Mouse (Mus musculus) liver, postnatal 0 days (tissue): Measurements from ENCODE around the gene Apobec1. TPM values are rescaled to one million over a fixed set of nuclear protein-coding genes. Genes with fewer than 3 reads are reported as not detected.

ENCODE experiments used
- ATAC-seq: fragments of 200-750 bp; cut with Nextera tagmentation; 2 replicates; pipeline ENCODE4 v1.8.0; 2017; ENCODE audit warnings: mild to moderate bottlenecking, moderate library complexity
- DNase-seq: peaks from one replicate; pipeline ENCODE4 v3.0.0-alpha.2; 2016
- H3K27ac ChIP-seq: fragments of 300-500 bp; sonication (generic); 2 replicates; pipeline ENCODE4 v1.5.1; 2014; ENCODE audit warnings: antibody characterized with exemption, moderate library complexity, mild to moderate bottlenecking, low read depth
- H3K27me3 ChIP-seq: fragments of 300-500 bp; sonication (generic); 2 replicates; pipeline ENCODE4 v1.6.1; 2014; ENCODE audit warnings: low read length, control low read depth, mixed read lengths; ENCODE audit not compliant: insufficient read depth
- H3K36me3 ChIP-seq: fragments of 300-500 bp; sonication (generic); replicated peaks from 2 replicates; pipeline ENCODE4 v1.6.1; 2014; ENCODE audit warnings: mild to moderate bottlenecking, control low read depth, low read length, moderate library complexity, mixed read lengths; ENCODE audit not compliant: insufficient read depth
- H3K4me1 ChIP-seq: fragments of 300-500 bp; sonication (generic); 2 replicates; pipeline ENCODE4 v1.6.1; 2014; ENCODE audit warnings: antibody characterized with exemption, mild to moderate bottlenecking, control low read depth; ENCODE audit not compliant: insufficient read depth
- H3K4me2 ChIP-seq: fragments of 300-500 bp; sonication (generic); 2 replicates; pipeline ENCODE4 v1.6.1; 2014; ENCODE audit warnings: low read depth, mild to moderate bottlenecking, low read length, moderate library complexity, mixed read lengths
- H3K4me3 ChIP-seq: fragments of 300-500 bp; sonication (generic); 2 replicates; pipeline ENCODE4 v1.5.1; 2014; ENCODE audit warnings: low read depth, low read length
- H3K9ac ChIP-seq: fragments of 300-500 bp; sonication (generic); replicated peaks from 2 replicates; pipeline ENCODE4 v1.6.1; 2014; ENCODE audit warnings: mild to moderate bottlenecking, moderate library complexity
- H3K9me3 ChIP-seq: fragments of 300-500 bp; sonication (generic); 2 replicates; pipeline ENCODE4 v1.6.1; 2016; ENCODE audit warnings: mild to moderate bottlenecking, control low read depth, low read length, mixed read lengths
- CTCF ChIP-seq: sonication (generic); IDR thresholded peaks from 2 replicates; pipeline ENCODE4 v1.5.1; 2016; ENCODE audit warnings: antibody characterized with exemption, low read depth
- EP300 ChIP-seq: IDR thresholded peaks from 2 replicates; pipeline ENCODE4 v1.6.1; 2016; ENCODE audit warnings: antibody characterized with exemption, low read depth, mild to moderate bottlenecking
- WGBS: fragments of 180-500 bp; shearing (Covaris S2); extraction: QIAGEN DNeasy Blood & Tissue Kit; methylation state at CpG from one replicate; pipeline ENCODE4 v1.1.7; 2014; ENCODE audit not compliant: insufficient replicate concordance; 5-methylcytosine and 5-hydroxymethylcytosine counted together
- polyA plus RNA-seq: library from polyadenylated mRNA; unstranded; fragments of >200 nt; fragmentation: Nextera tagmentation; extraction: Ambion mirVana; gene quantifications from 2 replicates; pipeline ENCODE4 v1.2.1, GENCODE M21; 2015

The Apobec1 gene
- polyA plus RNA-seq, 1 experiment from 2014 or later = 11.9 TPM

DNA sequence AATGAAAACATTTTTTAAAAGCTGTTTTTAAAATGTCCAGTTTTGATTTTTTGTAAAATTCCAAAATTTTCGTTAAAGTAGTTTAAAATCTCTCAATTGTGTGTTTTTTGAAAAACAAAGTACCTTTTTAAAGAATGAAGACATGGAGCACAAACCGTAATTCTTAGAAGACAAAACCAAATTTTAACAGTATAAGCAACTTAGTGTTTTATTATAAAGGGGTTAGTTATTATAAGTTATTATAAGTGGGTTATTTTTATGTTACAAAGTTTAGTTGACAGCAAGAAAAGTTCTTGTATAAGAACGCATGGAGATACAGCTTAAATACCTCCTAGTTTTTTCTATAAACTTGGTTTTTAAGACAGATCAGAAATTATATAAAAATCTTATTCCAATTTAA, 629 bp downstream of the Apobec1 start:
- Histone ChIP-seq H3K27ac (peak overlapping the region; percentile 95), H3K9ac (peak overlapping the region; percentile 70), H3K4me2 (peak overlapping the region; percentile 80), H3K27me3 (no peaks in the 10 kb centered on the region), H3K4me1 (peaks cover 23% of the 10 kb centered on the region), H3K9me3 (no peaks in the 10 kb centered on the region), H3K4me3 (peak overlapping the region; percentile 64), H3K36me3 (peaks cover 14% of the 10 kb centered on the region)
- 56% methylated on average over 3 of the region's 3 CpGs for WGBS
- DNase-seq = no peak
- TF ChIP-seq EP300 (no peak), CTCF (no peak)
- ATAC-seq = no peak

DNA sequence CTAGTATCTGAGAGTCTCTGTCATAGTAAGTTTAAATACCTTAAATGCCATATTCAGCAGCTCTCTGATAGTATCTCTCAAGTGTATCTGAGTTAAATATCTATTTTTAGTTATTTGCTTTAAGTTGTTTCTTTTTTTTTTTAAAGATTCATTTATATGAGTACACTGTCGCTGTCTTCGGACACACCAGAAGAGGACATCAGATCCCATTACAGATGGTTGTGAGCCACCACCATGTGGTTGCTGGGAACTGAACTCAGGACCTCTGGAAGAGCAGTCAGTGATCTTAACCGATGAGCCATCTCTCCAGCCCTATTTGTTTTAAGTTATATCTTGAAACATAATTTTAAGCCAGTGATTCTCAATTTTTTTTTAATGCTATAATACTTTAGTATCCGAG, 1.2 kb downstream of the Apobec1 start:
- Histone ChIP-seq H3K9ac (peak overlapping the region; percentile 22; the same call in 1 of the 2 replicates), H3K4me3 (no peak overlapping the region), H3K36me3 (peaks cover 17% of the 10 kb centered on the region), H3K4me2 (peak overlapping the region; percentile 47), H3K27me3 (no peaks in the 10 kb centered on the region), H3K4me1 (peaks cover 23% of the 10 kb centered on the region), H3K9me3 (no peaks in the 10 kb centered on the region), H3K27ac (no peak overlapping the region)
- WGBS = 80% methylated on average over 4 of the region's 4 CpGs
- DNase-seq = no peak
- no peak for TF ChIP-seq EP300
- no peak for TF ChIP-seq CTCF
- no peak for ATAC-seq

DNA sequence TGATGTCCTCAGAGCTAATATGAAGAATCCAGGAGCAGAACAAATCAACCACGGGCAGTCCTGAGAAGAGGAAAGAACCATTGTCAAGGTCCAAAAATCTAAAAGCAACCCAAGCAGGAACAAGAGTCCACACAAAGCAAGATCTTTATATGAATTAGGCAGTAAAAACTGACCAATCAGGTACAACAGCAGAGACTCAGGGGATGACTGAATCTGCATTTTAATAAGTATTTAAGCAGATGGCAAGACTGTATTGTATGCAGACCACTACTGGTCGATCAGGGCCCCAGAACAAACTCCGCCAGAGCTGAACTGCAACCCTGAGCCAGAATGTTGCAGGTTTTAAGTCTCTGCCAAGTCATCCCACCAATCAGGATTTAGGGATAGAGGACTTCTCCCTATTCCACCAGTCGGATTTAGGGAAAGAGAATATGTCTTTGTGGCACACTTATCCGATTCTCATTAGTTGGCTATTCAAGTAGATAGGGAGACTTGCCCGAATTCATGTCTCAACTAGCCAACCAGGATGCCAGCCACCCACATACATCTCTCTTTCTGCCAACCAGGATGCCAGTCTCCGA, 2.1 kb downstream of the Apobec1 start:
- Histone ChIP-seq H3K27me3 (no peaks in the 10 kb centered on the region), H3K4me1 (peaks cover 23% of the 10 kb centered on the region), H3K9ac (no peak overlapping the region), H3K36me3 (peaks cover 19% of the 10 kb centered on the region), H3K4me2 (peak overlapping the region; percentile 47), H3K27ac (peak overlapping the region; percentile 81; the same call in 1 of the 2 replicates), H3K4me3 (no peak overlapping the region), H3K9me3 (no peaks in the 10 kb centered on the region)
- 74% methylated on average over 7 of the region's 7 CpGs for WGBS
- ATAC-seq (no peak), DNase-seq (no peak)
- TF ChIP-seq CTCF = no peak
- no peak for TF ChIP-seq EP300

DNA sequence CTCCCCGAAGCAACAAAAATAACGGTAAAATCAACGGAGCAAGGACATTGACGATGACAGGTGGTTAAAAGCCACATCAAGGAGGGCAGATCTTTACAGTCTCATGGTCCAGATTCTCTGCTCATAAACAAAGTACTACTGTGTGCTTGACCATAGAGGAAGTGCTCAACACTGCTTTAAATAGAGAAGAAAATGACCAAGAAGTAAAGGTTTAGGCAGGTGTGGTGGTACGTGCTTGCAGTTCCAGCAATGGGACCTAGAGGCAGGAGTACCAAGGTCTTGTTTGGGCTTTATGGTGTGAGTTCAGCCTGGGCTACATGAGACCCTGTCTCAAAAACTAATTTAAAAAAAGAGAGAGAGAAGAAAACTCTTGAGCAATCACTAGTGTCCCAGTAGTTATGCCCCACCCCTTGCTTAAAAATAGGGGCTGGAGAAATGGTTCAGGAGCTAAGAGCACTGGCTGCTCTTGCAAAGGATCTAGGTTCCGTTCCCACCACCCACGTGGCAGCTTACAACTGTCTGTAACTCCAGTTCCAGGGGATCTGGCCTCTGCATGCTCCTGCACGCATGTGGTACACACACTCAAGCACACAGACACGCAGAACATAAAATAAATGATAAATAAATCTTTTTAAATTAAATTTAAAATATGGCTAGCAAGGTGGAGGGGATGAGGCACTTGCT, 3.0 kb downstream of the Apobec1 start:
- Histone ChIP-seq H3K27me3 (no peaks in the 10 kb centered on the region), H3K36me3 (peaks cover 26% of the 10 kb centered on the region), H3K9me3 (no peaks in the 10 kb centered on the region), H3K4me3 (no peak overlapping the region), H3K27ac (peak overlapping the region; percentile 81), H3K4me1 (peaks cover 23% of the 10 kb centered on the region), H3K4me2 (peak overlapping the region; percentile 47; the same call in 1 of the 2 replicates), H3K9ac (no peak overlapping the region)
- 73% methylated on average over 9 of the region's 9 CpGs for WGBS
- TF ChIP-seq CTCF (no peak), EP300 (no peak)
- no peak for ATAC-seq
- DNase-seq = no peak

DNA sequence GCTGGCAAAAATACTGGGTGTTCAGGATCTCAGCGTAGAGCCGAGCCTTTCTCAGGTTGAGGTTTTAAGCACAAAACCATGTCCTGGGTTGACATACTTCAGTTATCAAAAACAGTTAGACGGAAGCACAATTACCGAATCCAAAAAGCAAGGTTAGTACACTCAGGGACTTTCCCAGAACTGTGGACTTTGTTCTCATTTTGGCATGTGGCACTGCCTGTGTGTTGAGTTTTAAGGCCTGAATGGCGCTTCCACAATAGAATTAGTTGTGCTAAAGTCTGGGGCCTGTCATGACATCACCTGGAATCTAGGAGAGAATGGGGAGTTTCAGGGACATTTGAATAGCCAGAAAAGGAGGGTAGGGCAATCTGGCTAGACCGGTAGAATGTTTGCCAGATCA, 3.8 kb downstream of the Apobec1 start:
- Histone ChIP-seq H3K27me3 (no peaks in the 10 kb centered on the region), H3K9me3 (no peaks in the 10 kb centered on the region), H3K36me3 (peaks cover 28% of the 10 kb centered on the region), H3K9ac (no peak overlapping the region), H3K4me1 (peaks cover 23% of the 10 kb centered on the region), H3K4me2 (peak overlapping the region; percentile 40; the same call in 1 of the 2 replicates), H3K4me3 (no peak overlapping the region), H3K27ac (peak overlapping the region; percentile 81)
- DNase-seq (no peak), ATAC-seq (peak; percentile 67)
- TF ChIP-seq CTCF (no peak), EP300 (no peak)
- 56% methylated on average over 6 of the region's 6 CpGs for WGBS

DNA sequence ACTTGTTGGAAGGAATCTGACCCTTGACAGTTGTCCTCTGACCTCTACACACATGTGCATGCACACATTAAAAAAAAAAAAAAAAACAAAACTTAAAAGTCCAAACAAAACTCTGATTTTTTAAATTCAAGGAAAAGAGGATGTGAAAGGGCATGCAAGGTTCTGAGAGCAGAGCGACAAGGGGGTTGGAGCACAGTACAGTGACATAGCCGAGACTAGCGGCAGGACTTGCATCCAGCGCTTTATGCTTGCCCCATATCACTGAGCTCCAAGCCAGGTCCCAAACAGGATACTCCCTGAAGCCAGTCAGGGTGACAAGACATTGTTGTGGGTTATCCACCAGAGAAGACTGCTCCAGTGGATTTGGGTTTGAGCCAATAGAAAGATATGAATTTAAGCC, 4.2 kb downstream of the Apobec1 start:
- 71% methylated on average over 4 of the region's 4 CpGs for WGBS
- DNase-seq (no peak), ATAC-seq (no peak)
- Histone ChIP-seq H3K4me2 (peak overlapping the region; percentile 26; the same call in 1 of the 2 replicates), H3K9ac (no peak overlapping the region), H3K27me3 (no peaks in the 10 kb centered on the region), H3K36me3 (peaks cover 30% of the 10 kb centered on the region), H3K27ac (peak overlapping the region; percentile 81), H3K4me3 (no peak overlapping the region), H3K4me1 (peaks cover 23% of the 10 kb centered on the region), H3K9me3 (no peaks in the 10 kb centered on the region)
- no peak for TF ChIP-seq EP300
- no peak for TF ChIP-seq CTCF
